In the genomic region with DNA sequence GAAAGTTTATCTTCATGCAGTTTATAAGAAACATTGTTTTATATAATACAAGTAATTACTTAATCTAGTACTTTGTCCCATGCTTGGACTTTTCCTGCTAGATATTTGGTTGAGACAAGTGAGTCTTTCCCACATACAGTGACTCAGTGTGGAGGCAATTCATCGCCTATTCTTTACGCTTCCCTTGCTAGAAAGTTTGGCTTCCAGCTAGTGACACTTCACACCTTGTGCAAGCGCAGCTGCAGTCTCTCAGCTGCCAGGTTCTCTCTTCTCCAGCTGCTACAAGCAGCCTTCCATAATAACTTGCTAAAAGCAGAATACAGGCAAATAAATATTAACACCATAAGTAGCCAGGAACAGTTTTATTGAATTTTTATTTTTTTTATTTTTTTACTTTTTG, we compare ENCODE assay signal across 23 mouse cellular contexts.
DNase-seq lines count a peak whose midpoint lies in the region; ATAC-seq and TF ChIP-seq lines count a peak whose summit lies in the region.
"Had no signal": no experiment of that assay in that cellular context is flagged by ENCODE, and none has a peak within 500 bp of the region (broad histone marks: within the 10 kb centered on the region; RNA-seq: fewer than 3 reads in every experiment).

No protein-coding gene starts in this region.

- no peak overlapping the region for H3K9ac ChIP-seq in forebrain, embryonic 15.5 days (replicated peaks)
- no peak overlapping the region for H3K9ac ChIP-seq in limb, embryonic 14.5 days (ENCODE audit: low read depth, low read length, severe bottlenecking)
- no peak overlapping the region for H3K9ac ChIP-seq in forebrain, postnatal 0 days
- H3K9ac ChIP-seq in heart, adult 2 months (ENCODE audit: low read depth, low read length): no peak overlapping the region
- H3K9ac ChIP-seq: embryonic facial prominence, embryonic 12.5 days; hindbrain, embryonic 12.5 days; liver, postnatal 0 days; midbrain, embryonic 12.5 days had no signal

- intact Hi-C loops in heart, adult 2 months (cut with DNase I): no loop called here

- no peaks in the 10 kb centered on the region for H3K79me2 ChIP-seq in heart, adult 2 months (replicated peaks; ENCODE audit: control insufficient read depth, insufficient read depth, low read length)

- H3K27me3 ChIP-seq in forebrain, embryonic 15.5 days: no peaks in the 10 kb centered on the region
- H3K27me3 ChIP-seq in forebrain, embryonic 10.5 days (ENCODE audit: poor library complexity, severe bottlenecking): no peaks in the 10 kb centered on the region
- H3K27me3 ChIP-seq in limb, embryonic 14.5 days (ENCODE audit: control insufficient read depth, insufficient read depth, low read length): no peaks in the 10 kb centered on the region
- H3K27me3 ChIP-seq in limb, embryonic 10.5 days (ENCODE audit: low read depth, poor library complexity, severe bottlenecking): no peaks in the 10 kb centered on the region
- no peaks in the 10 kb centered on the region for H3K27me3 ChIP-seq in forebrain, postnatal 0 days (ENCODE audit: insufficient read depth, low read length)
- no peaks in the 10 kb centered on the region for H3K27me3 ChIP-seq in heart, adult 2 months (ENCODE audit: control insufficient read depth, insufficient read depth, low read length)
- H3K27me3 ChIP-seq: embryonic facial prominence, embryonic 12.5 days; hindbrain, embryonic 12.5 days; midbrain, embryonic 12.5 days; Patski had no signal

- H3K4me3 ChIP-seq in forebrain, embryonic 15.5 days: no peak overlapping the region
- no peak overlapping the region for H3K4me3 ChIP-seq in forebrain, embryonic 10.5 days
- H3K4me3 ChIP-seq in limb, embryonic 14.5 days (replicated peaks; ENCODE audit: low read length): no peak overlapping the region
- H3K4me3 ChIP-seq in limb, embryonic 10.5 days: no peak overlapping the region
- no peak overlapping the region for H3K4me3 ChIP-seq in forebrain, postnatal 0 days (ENCODE audit: low read depth, low read length)
- no peak overlapping the region for H3K4me3 ChIP-seq in heart, adult 2 months
- H3K4me3 ChIP-seq: embryonic facial prominence, embryonic 12.5 days; hindbrain, embryonic 12.5 days; left cerebral cortex, adult 2 months; midbrain, embryonic 12.5 days had no signal

- H3K36me3 ChIP-seq in forebrain, embryonic 15.5 days: no peaks in the 10 kb centered on the region
- H3K36me3 ChIP-seq in forebrain, embryonic 10.5 days (replicated peaks): peaks cover 28% of the 10 kb centered on the region
- H3K36me3 ChIP-seq in limb, embryonic 14.5 days (ENCODE audit: control insufficient read depth, insufficient read depth, low read length): peaks cover 8% of the 10 kb centered on the region; the same call in 1 of the 2 replicates
- peaks cover 30% of the 10 kb centered on the region for H3K36me3 ChIP-seq in limb, embryonic 10.5 days
- no peaks in the 10 kb centered on the region; the same call in 1 of the 2 replicates for H3K36me3 ChIP-seq in forebrain, postnatal 0 days (ENCODE audit: insufficient read depth)
- H3K36me3 ChIP-seq in heart, adult 2 months (ENCODE audit: control insufficient read depth, insufficient read depth, low read length): no peaks in the 10 kb centered on the region
- H3K36me3 ChIP-seq: hindbrain, embryonic 12.5 days had no signal

- H3K4me2 ChIP-seq in forebrain, embryonic 15.5 days (replicated peaks): no peak overlapping the region
- H3K4me2 ChIP-seq in limb, embryonic 14.5 days (replicated peaks; ENCODE audit: low read depth, low read length, severe bottlenecking): no peak overlapping the region
- H3K4me2 ChIP-seq in forebrain, postnatal 0 days (ENCODE audit: low read depth): no peak overlapping the region
- H3K4me2 ChIP-seq: embryonic facial prominence, embryonic 12.5 days; hindbrain, embryonic 12.5 days; liver, embryonic 11.5 days; midbrain, embryonic 12.5 days had no signal

- TF ChIP-seq POLR2A in limb, embryonic 14.5 days (IDR thresholded peaks at IDR 0.05; ENCODE audit: borderline replicate concordance, extremely low read depth, insufficient read depth, insufficient read length): no peak
- TF ChIP-seq POLR2A in heart, adult 2 months (IDR thresholded peaks at IDR 0.05; ENCODE audit: insufficient read depth, low read depth, low read length): no peak

- no peaks in the 10 kb centered on the region for H3K9me3 ChIP-seq in forebrain, embryonic 15.5 days
- no peaks in the 10 kb centered on the region for H3K9me3 ChIP-seq in forebrain, embryonic 10.5 days
- H3K9me3 ChIP-seq in limb, embryonic 14.5 days (ENCODE audit: control insufficient read depth, low read length): no peaks in the 10 kb centered on the region
- H3K9me3 ChIP-seq in limb, embryonic 10.5 days (replicated peaks): no peaks in the 10 kb centered on the region
- H3K9me3 ChIP-seq in forebrain, postnatal 0 days (ENCODE audit: low read length): no peaks in the 10 kb centered on the region
- H3K9me3 ChIP-seq: embryonic facial prominence, embryonic 12.5 days; hindbrain, embryonic 12.5 days; midbrain, embryonic 12.5 days had no signal

- peak; percentile 55; the same call in 1 of the 2 replicates for ATAC-seq in forebrain, embryonic 15.5 days (replicated peaks)
- 0 out of 2 replicates have a peak, but pooled peaks have one; percentile 38 for ATAC-seq in limb, embryonic 14.5 days (ENCODE audit: low FRiP score, low read depth)
- no peak for ATAC-seq in forebrain, postnatal 0 days
- ATAC-seq: inflammation-experienced regulatory T-cells, adult 6 months; liver, postnatal 0 days; Patski had no signal

- WGBS in forebrain, embryonic 15.5 days: 46% methylated on average over 3 of the region's 3 CpGs
- 92% methylated on average over 3 of the region's 3 CpGs for WGBS in forebrain, embryonic 10.5 days
- WGBS in limb, embryonic 14.5 days: 58% methylated on average over 3 of the region's 3 CpGs
- WGBS in limb, embryonic 10.5 days: 87% methylated on average over 3 of the region's 3 CpGs
- WGBS in forebrain, postnatal 0 days: 51% methylated on average over 3 of the region's 3 CpGs
- 68% methylated on average over 3 of the region's 3 CpGs for WGBS in heart, adult 2 months

- TF ChIP-seq EP300 in heart, adult 2 months (IDR thresholded peaks at IDR 0.05; ENCODE audit: insufficient read depth, low read depth, low read length): no peak

- peaks cover 46% of the 10 kb centered on the region for H3K4me1 ChIP-seq in forebrain, embryonic 15.5 days
- 0 out of 2 replicates have a peak, but pooled peaks cover 3% of the 10 kb centered on the region for H3K4me1 ChIP-seq in forebrain, embryonic 10.5 days
- 0 out of 2 replicates have a peak, but pooled peaks cover 4% of the 10 kb centered on the region for H3K4me1 ChIP-seq in limb, embryonic 14.5 days (ENCODE audit: control insufficient read depth, insufficient read depth, low read length)
- H3K4me1 ChIP-seq in limb, embryonic 10.5 days: 0 out of 2 replicates have a peak, but pooled peaks cover 2% of the 10 kb centered on the region
- H3K4me1 ChIP-seq in forebrain, postnatal 0 days (ENCODE audit: insufficient read depth): peaks cover 13% of the 10 kb centered on the region
- H3K4me1 ChIP-seq in heart, adult 2 months (ENCODE audit: control insufficient read depth, insufficient read depth, low read length): no peaks in the 10 kb centered on the region; the same call in 1 of the 2 replicates
- H3K4me1 ChIP-seq: embryonic facial prominence, embryonic 12.5 days had no signal

- TF ChIP-seq CTCF in forebrain, postnatal 0 days (IDR thresholded peaks at IDR 0.05; ENCODE audit: low read depth): no peak
- TF ChIP-seq CTCF in heart, adult 2 months (IDR thresholded peaks at IDR 0.05): no peak

- no peak for DNase-seq in forebrain, embryonic 10.5 days (ENCODE audit: extremely low spot score, low spot score)
- peak; percentile 38 for DNase-seq in limb, embryonic 14.5 days (ENCODE audit: low spot score)
- DNase-seq in limb, embryonic 10.5 days (ENCODE audit: low spot score): no peak
- DNase-seq in right cerebral cortex, adult 18-20 months: peak; percentile 74
- no peak for DNase-seq in right cerebral cortex, postnatal 4 days
- DNase-seq in forebrain, postnatal 0 days: peak; percentile 65
- DNase-seq in heart, adult 2 months: no peak
- DNase-seq: adrenal gland, postnatal 36 days; cerebellum, adult 11-12 months; cerebellum, postnatal 25 days; gastrocnemius, postnatal 25 days; kidney, adult 18-20 months; kidney, postnatal 4 days; liver, postnatal 0 days; thymus, adult 2 months had no signal

- H3K27ac ChIP-seq in forebrain, embryonic 15.5 days (replicated peaks): peak overlapping the region; percentile 66
- H3K27ac ChIP-seq in forebrain, embryonic 10.5 days: no peak overlapping the region
- H3K27ac ChIP-seq in limb, embryonic 14.5 days (replicated peaks; ENCODE audit: low read depth, low read length): no peak overlapping the region
- no peak overlapping the region for H3K27ac ChIP-seq in limb, embryonic 10.5 days
- no peak overlapping the region for H3K27ac ChIP-seq in forebrain, postnatal 0 days (ENCODE audit: low read depth, low read length)
- H3K27ac ChIP-seq in heart, adult 2 months: no peak overlapping the region
- H3K27ac ChIP-seq: embryonic facial prominence, embryonic 12.5 days; hindbrain, embryonic 12.5 days; midbrain, embryonic 12.5 days had no signal

Comparison
In these comparisons a context has a peak if more than half of its experiments do, and no peak if none do; other contexts are left out.
1. DNase-seq: peak in limb, embryonic 14.5 days (single experiment), right cerebral cortex, adult 18-20 months (single experiment) and forebrain, postnatal 0 days (single experiment); none in forebrain, embryonic 10.5 days (single experiment), limb, embryonic 10.5 days (single experiment), right cerebral cortex, postnatal 4 days (single experiment) and heart, adult 2 months (0 of 2).